Mouse (Mus musculus): ENCODE data around the gene Olfr24.
A peak's percentile ranks its signal among the peaks of the same experiment; 100 is the strongest.
"Not testable (repeated sequence)": the region's sequence is repeated elsewhere in the genome, so short reads cannot be mapped to it uniquely, and the experiment has no call there.

Gene Olfr24

DNA sequence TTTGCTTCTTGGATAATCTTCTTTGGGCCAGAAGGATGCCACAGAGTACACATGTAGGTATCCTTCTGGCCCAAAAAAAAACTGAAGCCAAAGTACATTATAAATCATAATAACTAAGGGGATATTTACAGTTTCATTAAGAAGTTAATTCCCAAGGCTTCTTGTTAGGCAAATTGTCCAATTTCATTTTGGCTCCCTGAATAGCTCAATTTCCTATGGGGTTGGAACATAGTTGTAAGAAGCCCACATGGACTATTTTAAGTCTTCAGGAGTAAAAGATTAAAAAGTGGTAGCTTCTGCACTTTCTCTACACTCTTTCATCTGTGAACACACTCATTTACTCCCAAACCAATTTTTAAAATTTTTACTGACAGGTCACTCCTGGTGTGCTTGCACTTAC, at the start of gene Olfr24:
Gene Olfr24, minus strand, starts transcription at position 101 of the 400 bp plus-strand sequence.
- no peak for DNase-seq (ENCODE audit: low spot score)

- no peak for DNase-seq (ENCODE audit: low spot score)
These were observed 21.5 kb upstream of the Olfr24 start for GRCm38 (mm10) chr9:18785316-18785715.

DNA sequence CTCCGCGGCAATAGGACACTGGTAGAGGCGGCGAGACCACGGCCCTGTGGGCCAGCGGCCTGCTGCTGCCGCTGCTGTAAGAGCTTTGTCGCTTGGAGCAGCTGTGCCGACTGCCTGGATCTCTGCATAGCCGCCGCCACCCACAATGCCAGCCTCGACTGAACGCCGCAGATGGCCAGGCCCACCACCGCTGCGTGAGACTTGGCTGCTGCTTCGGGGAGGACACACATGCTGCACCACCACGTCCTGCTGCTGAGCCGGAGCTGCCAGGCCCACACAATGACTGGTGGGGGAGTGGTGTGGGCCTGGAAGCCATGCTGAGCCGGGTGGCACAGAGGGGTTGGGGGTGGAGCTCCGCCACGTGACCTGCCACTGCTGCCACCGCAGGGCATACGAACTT, 15.7 kb upstream of the Olfr24 start:
- peak; percentile 26 for DNase-seq (ENCODE audit: low spot score)

- no peak for DNase-seq (ENCODE audit: low spot score)
These were observed 15.2 kb upstream of the Olfr24 start for GRCm38 (mm10) chr9:18778981-18779380.

DNA sequence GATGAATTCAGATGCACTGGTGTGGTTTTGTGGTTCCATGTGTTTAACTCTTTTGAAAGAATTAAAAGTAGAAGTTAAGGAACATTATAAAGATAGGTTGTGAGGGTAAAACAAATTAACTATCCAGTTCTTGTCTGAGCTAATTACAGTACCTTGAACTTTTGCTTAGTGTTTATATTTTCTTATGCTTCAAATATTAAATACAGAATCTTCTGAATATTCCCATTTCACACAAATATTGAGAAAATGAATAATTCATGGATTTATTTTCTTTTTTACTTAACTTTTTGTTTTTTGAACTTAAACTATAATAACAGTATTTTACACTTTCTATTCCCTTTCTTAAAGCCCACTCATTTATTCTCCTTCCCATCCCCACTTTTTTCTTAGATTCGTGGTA, 8.2 kb downstream of the Olfr24 start:
- DNase-seq (ENCODE audit: low spot score) = no peak

- peak; percentile 11 for DNase-seq (ENCODE audit: low spot score)
These were observed 19.2 kb downstream of the Olfr24 start for GRCm38 (mm10) chr9:18744639-18745038.

DNA sequence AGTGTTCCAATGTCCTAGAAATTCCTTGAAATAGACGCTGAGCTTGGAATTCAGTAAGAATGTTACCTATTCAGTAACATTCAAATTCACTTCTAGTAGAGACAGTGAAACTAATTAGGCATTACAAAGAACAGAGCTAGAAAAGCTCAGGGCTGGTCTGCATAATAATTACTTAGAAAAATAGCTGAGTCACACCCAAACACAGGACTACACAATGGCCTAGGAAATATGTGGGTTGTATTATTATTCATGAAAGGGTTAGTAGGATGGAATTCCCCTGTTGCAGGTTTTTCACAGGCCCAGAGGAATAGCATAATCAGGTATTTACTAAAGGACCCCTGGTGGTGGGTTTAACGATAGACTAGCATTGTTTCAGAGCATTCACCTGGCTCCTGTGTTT, 29.6 kb downstream of the Olfr24 start:
- not testable (repeated sequence) for DNase-seq (ENCODE audit: low spot score)

DNA sequence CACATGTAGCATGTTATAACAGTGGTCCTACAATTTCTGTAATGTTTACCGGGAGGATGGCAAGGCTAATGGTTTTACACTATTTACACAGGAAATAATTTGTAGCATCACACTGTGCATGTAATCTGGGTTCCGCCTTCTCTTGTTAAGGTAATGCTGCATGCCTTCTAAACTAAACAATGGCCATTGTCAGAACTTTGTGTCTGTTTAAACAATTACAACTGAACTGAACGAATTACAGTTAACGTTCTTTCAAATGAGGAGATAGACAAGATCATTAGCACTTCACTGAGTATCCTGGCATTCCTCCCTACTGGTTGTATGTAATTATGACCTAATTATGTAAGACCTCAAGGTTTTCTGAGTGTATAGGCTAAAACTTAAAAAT, 41.1 kb downstream of the Olfr24 start:
- no peak for DNase-seq (ENCODE audit: low spot score)

DNA sequence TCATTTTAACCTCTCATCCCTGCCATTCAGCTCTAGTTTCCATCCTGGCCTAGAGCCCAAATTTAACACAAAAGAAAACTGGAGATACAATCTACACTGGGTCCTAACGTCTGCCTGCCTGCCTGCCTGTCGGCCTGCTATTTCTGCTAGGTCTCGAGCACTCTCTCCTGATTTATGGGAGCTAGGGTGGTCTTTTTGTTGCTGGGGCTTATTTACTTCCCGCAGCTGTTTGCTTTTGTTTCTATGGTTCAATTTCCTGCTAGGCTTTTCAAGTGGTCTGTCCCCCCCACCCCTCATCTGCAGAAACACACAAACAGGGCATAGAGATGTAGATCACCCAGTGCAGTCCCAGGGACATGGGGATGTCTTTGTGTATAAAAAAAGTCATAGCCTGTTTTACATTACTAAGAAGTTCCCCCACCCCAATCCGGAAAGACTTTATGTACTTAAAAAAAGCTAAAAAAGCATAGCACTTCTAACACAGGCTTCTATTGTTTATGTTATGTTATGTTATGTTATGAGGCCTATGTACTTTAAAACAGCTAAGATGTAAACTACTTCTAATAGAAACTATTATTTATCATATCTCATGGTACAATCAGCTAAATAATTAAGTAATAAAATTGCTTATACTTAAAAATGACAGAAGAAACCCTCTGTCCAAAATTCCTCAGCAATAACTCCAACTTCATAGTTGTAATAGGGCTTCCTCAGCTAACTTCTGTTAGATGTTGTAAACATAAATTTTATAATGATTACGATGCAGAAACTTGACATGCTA, 41.7 kb downstream of the Olfr24 start:
- DNase-seq (ENCODE audit: low spot score) = no peak

DNA sequence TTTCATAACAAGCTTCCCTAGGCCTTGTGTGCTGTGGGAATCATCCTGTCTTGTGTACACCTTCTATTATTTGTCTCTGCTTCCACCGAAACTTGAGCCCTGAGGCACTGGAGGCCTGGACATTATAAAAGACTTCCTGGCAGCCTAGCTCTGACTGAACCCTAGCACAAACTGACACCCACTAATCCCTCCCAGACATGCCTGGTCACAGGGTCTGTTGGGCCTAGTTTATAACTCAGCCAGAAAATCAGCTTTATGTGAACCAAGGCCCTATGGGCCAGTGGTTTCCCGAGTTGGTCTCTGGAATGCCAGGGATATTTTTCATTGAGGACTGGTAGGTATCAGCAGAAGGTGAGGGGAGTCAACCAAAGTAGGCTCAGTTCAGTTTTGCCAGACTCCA, 42.8 kb downstream of the Olfr24 start:
- no peak for DNase-seq (ENCODE audit: low spot score)

DNA sequence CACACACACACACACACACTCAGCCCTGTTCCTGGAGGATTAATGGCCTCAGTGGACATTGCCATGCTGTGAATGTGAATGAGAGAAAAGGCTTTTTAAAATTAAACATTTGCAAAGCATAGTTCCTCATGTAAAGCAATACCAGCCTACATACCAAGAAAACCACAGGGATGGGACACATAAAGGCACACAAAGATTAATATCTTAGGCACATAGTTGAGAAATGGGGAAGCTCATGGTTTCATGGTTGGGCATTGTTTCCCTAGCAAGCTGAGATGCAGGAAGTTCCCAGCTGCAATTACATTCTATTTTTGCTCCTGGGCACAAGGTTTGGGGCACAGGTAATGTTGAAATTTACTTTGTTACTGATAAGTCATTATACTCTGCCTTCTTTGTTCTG, 58.2 kb downstream of the Olfr24 start:
- DNase-seq (ENCODE audit: low spot score) = no peak

Measured in layer of hippocampus, adult 11-12 months (tissue).